Mouse (Mus musculus) embryo, embryonic 11 days (tissue): Measurements from ENCODE around the gene Ahsg.
A peak's percentile ranks its signal among the peaks of the same experiment; 100 is the strongest.

Experiments used
- DNase-seq: peaks from one replicate; pipeline ENCODE4 v3.0.0-alpha.2; 2015

Ahsg gene

GRCm38 (mm10) chr16:22888835-22889234, 2.2 kb upstream of the Ahsg start:
- DNase-seq = no peak

GRCm38 (mm10) chr16:22889716-22890115, 1.4 kb upstream of the Ahsg start:
- DNase-seq = no peak

GRCm38 (mm10) chr16:22891733-22892154, 667 bp downstream of the Ahsg start:
- no peak for DNase-seq

- no peak for DNase-seq
Observed at GRCm38 (mm10) chr16:22894095-22894494, 3.0 kb downstream of the Ahsg start.

GRCm38 (mm10) chr16:22896618-22897017, 5.5 kb downstream of the Ahsg start:
- DNase-seq = no peak

- DNase-seq = no peak
Observed at GRCm38 (mm10) chr16:22899346-22899745, 8.3 kb downstream of the Ahsg start.

GRCm38 (mm10) chr16:22899866-22900570, 8.9 kb downstream of the Ahsg start:
- no peak for DNase-seq

- no peak for DNase-seq
Observed at GRCm38 (mm10) chr16:22901326-22901725, 10.2 kb downstream of the Ahsg start.

GRCm38 (mm10) chr16:22909290-22909689, 18.2 kb downstream of the Ahsg start:
- no peak for DNase-seq

- no peak for DNase-seq
Observed at GRCm38 (mm10) chr16:22911986-22912385, 20.9 kb downstream of the Ahsg start.

- no peak for DNase-seq
Observed at GRCm38 (mm10) chr16:22912886-22913285, 21.8 kb downstream of the Ahsg start.

GRCm38 (mm10) chr16:22914276-22914675, 23.2 kb downstream of the Ahsg start:
- DNase-seq = no peak

- no peak for DNase-seq
Observed at GRCm38 (mm10) chr16:22918034-22918433, 27.0 kb downstream of the Ahsg start, which contains the start of gene Fetub. Gene Fetub, plus strand, starts transcription at chr16:22918334.

GRCm38 (mm10) chr16:22918664-22919312, 27.7 kb downstream of the Ahsg start:
- peak; percentile 24 for DNase-seq

GRCm38 (mm10) chr16:22919971-22920854, 29.1 kb downstream of the Ahsg start:
- peak; percentile 15 for DNase-seq

- no peak for DNase-seq
Observed at GRCm38 (mm10) chr16:22921761-22922160, 30.7 kb downstream of the Ahsg start.

GRCm38 (mm10) chr16:22922433-22922832, 31.4 kb downstream of the Ahsg start:
- DNase-seq = no peak

GRCm38 (mm10) chr16:22929575-22929974, 38.5 kb downstream of the Ahsg start:
- DNase-seq = no peak

- DNase-seq = no peak
Observed at GRCm38 (mm10) chr16:22931431-22932200, 40.5 kb downstream of the Ahsg start.

- DNase-seq = no peak
Observed at GRCm38 (mm10) chr16:22937631-22938030, 46.6 kb downstream of the Ahsg start.

GRCm38 (mm10) chr16:22938541-22938940, 47.5 kb downstream of the Ahsg start:
- no peak for DNase-seq

GRCm38 (mm10) chr16:22939120-22939695, 48.1 kb downstream of the Ahsg start:
- no peak for DNase-seq
